Mouse (Mus musculus): ENCODE results near the gene a.

a gene

DNA sequence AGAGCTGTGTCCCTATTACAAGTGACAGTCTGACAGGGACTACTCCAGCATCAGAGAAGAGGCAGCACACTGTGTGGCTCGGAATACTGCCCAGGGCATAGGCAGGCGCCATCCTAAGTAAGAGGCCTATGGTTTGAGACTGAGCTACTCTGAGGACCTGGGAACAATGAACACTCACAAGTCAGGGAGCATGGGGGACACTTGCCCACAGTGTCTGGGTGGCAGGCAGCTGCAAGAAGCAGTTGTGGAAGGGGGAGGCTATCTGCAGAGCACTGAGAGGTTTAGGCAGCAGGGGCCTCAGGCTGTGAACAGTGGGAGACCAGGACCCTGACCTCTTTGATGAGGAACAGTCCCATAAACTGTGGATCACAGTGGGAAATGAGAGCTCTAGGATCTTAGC is 137.1 kb downstream of the a start:
- DNase-seq: peak; percentile 66

DNA sequence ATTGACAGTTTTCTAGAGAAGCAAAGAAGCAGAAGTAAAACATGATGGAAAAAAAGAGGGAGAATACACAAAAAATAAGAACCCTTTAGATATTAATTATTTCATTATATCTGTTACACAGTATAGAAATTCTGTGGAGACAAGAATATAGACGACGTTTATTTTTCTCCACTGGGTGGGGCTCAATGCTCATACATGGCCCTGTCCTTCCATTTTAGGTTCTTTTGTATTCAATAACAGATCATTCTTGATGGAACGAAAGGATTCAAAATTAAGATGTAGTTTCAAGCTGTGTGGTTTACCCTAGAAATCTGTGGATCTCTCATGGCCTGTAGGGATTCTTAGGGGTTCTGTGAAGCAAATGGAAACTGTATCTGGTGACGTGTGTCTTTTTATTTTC is 142.7 kb downstream of the a start:
- DNase-seq: peak; percentile 47

DNA sequence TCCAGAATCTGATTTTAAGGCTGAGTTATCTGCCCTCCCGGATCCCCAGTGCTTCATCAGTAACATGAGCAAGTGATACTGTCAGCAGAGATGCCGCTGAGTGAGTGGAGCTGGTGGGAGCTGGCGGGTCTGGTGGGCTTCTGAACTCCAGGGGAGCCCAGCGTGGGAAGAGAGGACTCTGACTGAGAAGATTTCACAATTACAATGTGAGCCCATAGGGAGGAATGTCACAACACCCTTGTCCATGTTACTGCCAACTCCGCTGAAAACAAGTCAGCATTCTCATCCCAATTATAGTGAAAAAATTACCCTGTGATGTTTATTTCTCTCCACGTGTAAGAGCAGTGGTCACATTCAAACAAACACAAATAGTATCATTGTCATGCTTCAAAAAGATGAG is 144.9 kb downstream of the a start:
- no peak for DNase-seq

DNA sequence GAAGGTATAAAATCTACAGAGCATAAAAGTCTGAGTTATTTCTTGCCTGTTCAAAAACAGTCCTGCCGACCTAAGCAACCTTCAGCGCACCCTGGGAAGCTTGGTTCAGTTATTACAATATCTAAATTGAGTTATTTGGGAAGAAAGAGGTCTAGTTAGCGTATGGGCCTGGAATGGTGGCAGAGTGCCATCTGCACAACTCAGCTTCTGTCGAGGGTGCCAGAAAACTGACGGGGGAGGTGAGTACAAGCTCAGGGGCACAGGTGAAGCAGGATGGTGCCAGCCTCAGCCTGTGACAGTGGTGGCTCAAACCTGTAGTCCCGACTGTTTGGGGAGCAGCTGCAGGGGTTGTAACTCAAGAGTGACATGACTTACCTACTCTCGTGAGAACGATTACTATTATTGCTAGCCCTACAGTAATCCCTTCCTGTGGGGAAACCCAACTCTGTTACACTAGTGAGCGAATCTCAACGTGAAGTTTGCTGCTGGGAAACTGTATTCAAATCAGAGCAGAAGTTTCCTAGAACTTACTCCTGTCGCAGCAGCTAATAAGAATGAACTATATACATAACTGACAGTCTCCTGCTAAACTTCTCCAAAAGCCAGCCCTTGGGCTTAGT is 145.4 kb downstream of the a start:
- DNase-seq: no peak

DNA sequence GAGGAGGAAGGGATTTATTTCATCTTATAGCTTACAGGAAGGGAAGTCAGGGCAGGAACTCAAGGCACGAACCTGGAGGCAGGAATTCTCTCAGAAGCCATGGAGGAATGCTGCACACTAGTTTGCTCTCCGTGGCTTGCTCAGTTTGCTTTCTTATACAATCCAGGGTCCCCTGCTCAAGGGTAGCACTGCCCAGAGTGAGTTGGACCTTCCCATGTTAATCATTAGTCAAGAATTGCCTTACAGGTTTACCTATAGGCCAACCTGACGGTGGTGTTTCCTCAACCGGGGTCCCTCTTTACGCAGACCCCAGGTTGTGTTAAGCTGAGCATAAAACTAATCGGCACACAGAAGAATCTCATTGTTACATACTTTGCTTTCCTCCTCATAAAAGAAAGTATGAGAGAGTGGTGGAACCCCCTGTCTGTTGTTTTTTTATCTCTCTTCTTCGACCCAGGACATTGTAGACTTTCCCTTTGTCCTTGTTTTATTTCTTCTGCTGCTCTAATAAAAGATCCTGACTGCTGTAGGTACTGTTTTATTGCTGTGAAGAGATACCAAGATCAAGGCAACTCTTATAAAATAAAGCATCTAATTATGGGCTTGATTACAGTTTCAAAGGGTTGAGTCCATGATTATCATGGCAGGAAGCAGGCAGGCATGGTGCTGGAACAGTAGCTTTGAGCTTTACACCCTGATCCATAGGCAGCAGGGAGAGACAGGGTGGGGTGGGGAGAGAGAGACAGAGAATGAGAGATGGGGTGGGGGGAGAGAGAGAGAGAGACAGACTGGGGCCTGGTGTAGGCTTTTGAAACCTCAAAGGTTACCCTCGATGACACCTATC is 146.6 kb downstream of the a start:
- DNase-seq: no peak

DNA sequence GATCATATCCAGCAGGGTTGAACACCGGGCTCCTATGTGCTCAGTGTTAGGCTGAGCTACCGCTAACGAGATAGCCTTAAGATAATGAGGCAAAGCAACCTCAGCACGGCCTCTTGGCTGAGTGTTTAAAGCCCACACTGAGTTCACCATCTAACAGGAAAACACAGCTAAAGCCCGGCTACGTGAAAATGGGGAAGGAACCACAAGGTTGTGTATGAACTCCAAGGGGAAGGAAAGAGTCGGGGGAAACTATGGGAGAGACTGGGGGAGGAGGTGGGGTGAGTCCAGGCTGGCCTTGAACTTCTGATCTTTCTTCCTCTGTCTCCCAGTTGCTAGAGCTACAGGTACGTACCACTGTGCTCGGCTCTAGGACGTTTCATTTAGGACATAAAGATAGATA is 150.8 kb downstream of the a start:
- DNase-seq: no peak

DNA sequence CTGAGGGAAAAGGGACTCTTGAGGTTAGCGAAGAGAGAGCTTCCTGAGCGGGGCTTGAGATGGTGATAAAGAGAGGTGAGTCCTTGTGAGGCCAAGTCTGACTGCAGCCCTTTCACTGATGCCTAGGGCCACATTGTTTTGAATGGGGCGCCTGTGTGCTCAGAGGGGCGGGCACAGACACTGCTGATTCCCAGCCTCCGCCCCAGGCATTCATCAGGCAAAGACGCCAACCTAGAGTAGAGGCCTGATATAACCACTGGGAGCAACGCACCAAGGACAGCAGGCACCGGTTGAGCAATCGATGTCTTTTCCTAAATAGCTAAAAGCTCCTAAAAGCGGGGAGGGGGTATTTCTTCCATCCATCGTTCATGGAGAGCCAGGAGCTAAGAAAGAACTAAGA is 151.3 kb downstream of the a start:
- peak; percentile 49 for DNase-seq

DNA sequence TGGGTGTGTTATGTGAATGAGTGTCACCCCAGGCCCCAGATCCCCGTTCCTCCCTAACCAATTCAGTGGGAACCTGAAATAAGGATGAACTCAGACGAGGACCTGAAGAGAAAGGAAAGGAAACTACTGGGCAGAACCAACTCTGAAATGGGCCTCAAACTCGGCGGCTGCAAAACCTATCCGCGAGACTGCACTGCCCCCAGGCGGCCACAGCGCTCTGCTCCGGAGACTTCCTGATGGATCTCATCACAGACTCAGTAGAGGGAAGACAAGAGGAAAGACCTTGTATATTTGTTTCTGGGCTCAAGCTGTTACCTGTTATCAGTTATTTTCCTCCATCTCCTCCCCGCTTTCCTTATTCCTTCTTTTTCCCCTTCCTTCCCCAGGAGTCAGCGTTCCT is 151.9 kb downstream of the a start:
- DNase-seq: peak; percentile 79

DNA sequence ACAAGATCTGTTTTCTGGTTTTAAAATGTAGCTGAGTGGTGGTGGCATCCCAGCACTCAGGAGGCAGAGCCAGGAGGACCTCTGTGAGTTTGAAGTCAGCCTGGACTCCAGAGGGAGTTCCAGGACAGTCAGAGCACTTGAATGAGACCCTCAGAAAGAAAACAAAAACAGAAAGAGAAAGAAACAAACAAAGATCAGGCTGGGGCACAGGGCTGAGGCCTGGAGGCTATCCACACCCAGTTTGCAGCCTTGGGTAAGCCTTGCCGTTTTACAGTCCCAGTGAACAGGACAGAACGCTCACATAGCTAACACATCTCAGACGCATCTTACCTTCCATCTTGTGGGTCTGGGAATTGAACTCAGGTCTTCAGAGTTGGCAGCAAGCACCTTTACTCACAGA is 155.7 kb downstream of the a start:
- no peak for DNase-seq

DNA sequence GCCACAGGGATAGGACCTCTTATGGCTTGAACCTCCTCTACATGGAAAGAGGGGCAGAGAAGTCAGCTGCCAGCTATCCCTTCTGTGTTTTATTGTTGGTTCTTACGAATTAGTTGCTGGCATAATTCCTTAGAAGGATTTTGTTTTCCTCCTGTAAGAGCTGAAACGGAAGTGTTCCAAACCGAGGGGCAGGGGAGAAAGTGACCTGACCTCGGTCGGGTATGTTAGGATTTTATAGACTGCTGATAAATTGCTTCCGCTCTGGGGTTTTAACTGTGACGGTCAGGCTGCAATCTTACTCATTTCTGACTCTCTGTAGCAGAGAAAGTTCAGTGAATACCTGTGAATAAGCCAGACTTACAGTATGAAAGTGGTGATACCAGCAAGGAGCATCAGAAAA is 158.2 kb downstream of the a start:
- no peak for DNase-seq

DNA sequence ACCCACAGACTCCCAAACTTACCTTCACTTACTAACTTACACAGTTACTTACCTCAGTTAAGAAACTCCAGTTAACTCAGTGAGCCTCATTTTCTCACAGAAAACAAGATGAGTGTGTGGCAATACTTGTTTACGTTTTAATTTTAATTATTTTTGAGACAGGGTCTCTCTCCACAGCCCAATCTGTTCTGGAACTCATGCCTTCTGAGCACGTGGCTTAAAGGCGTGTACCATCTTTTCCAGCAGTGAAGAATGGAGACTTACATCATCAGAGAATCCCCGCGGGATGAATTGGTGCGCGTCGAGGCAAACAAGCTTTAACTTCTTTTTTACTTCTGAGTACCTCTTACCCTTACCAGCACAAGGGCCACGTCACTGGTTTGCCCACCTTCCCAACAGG is 158.7 kb downstream of the a start:
- no peak for DNase-seq

DNA sequence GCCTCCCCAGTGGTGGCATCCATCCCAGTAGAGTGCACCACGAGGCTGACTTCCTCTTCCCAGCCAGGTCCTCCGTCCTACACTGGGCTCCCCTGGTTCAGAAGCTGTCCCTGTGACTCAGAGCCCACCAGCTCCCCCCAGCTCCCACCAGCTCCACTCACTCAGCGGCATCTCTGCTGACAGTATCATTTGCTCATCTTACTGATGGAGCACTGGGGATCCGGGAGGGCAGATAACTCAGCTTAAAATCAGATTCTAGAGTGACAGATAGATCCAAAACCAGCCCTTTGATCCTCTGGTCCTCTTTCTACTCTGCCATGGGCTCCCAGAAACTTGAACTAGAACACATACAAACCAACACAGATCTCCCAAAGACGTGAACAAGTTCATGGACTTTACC is 159.4 kb downstream of the a start:
- DNase-seq: no peak

DNA sequence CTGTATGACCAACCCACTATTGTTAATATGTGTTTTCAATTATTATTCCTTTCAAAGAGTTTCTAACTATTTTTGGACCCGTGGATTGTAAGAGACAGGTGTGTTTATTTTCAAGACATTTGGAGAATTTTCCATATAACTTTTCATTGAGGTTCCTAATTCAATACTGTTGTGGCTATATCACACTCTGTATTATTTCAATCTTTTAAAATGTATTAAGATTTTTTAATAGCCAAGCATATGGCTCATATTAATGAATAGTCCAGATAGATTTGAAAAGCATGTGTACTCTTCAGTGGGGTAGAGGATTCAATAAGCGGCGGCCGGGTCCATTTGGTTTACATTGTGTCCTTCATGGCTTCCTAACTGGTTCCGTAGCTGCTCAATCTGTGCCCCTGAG is 168.3 kb downstream of the a start:
- no peak for DNase-seq

DNA sequence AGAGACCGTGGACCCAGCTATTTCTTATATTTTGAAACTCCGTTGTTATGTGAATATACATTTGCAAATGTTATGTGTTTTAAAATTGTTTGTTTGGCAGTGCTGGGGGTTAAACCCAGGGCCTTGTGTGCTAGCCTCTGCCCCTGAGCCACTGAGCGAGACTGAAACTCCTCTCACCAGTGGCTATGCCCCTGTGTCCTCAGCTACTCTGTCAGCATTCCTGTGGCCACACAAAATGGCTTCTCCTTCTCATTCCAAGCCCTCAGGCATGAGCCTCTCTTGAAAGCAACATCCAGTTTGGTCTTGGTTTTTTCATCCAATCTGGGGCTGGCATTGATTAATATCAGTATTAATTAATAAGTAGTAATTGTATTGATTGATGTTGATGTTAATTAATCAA is 168.7 kb downstream of the a start:
- no peak for DNase-seq

DNA sequence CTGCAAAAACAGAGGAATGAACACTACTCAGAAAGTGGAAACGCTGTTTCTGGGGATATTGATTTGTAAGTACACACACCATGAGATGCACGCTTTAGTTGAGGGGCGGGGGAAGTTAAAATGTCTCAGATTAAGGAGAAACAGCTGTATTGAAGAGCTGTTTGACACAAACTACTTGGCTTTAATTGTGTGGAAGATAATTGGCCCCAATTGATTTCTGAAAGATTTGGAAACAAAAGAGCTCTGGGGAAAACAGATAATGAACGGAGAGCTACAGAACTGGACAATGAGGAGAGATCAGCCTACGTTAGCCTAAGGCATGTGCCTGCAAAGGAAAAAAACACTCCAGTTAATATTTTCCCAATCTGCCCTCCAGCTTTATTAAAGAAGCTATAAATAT is 172.0 kb downstream of the a start:
- peak; percentile 81 for DNase-seq

DNA sequence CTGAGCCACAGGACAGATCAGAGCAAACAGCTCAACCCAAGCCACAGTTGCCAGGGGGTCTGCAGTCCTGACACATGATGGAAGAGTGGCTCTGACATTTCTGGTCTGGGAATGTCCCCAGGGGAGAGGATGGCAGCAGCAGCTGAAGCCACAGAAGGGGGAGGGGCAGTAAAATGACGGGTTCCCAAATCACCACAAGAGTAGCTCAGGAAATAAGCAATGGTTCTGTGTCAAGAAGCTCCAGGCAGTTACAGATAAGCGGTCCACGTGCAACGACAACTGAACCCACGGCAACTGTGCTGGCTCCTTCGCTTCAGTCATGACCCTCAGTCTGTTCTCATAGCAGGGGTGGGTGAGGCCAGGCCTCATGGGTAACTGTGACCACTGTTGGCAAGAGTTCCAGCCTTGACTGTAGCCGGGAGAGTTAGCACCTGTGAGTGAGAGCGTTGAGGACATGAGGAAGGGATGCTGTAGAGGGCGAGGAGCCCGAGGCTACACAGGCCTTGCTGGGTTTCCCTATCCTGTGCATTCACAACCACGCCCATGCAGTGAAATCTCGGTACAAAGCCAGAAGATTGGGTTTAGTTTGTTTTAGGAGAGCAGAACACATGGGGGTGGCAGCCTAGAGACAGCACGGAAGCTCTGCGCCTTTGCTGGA is 178.7 kb downstream of the a start:
- peak; percentile 86 for DNase-seq

DNA sequence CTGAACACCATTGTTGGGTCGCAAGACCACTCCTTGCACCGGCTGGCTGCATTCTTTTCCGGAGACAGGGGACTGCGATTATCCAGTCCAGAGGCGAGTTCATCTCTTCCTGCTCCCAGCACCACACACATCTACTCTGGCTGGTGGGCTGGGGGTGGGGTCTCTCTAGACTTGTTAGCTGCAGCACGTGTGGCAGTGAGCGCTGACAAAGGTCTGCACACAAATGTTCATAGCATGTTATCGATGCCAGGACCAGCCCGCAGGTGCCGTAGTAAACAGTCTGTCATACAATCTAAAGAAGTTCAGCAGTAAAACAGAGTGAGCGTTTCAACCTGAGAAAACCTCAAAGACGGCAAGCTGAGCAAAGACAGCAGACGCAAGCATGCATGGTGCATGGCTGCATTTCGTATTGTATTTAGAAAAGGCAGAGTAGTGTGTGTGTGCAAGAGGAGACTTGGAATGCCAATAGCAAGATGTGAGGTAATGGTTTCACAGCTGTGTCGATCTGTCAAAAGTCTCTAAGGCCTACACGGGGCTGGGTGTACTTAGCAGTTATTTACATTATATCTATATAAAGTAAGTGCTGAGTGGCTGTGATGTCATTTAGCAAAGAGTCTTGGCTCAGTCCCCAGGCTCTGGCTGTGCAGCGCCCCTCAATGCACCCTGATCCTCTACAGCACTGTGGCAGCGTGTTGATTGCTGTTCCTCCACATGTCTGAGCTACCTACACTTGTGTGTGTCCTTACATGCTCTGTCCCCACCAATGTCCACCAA is 180.9 kb downstream of the a start:
- no peak for DNase-seq

DNA sequence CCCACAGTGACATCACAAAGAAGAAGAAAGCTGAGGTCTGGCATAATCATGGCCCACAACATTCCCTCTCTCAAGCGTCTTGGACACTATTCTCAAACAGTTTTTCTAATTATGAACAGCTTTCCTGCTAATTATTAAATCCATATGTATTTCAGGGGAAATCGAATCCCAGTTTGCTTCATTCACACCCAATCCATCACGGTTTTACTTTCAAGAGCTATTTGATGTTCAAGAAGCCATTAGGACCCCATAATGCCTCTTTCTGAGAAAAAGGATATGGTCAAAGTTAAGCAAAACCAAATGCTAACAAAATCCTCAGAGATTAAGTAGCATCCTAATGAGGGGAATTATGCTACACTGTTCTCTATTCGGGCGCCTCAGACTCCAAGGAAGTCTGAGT is 181.8 kb downstream of the a start:
- DNase-seq: no peak

DNA sequence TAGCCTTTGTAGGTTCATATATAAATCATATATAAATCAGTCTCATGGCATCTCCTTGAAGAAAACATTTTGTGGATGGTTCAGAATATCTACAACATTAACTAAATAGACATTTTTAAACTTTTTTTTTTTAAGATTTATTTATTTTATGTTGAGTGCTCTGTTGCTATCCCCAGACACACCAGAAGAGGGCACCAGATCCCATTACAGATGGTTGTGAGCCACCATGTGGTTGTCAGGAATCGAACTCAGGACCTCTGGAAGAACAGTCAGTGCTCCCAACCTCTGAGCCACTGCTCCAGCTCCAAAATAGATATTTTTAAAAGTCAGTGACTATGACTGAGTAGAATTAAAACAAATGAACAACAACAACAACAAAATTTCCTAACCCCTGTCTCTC is 195.4 kb downstream of the a start:
- no peak for DNase-seq

DNA sequence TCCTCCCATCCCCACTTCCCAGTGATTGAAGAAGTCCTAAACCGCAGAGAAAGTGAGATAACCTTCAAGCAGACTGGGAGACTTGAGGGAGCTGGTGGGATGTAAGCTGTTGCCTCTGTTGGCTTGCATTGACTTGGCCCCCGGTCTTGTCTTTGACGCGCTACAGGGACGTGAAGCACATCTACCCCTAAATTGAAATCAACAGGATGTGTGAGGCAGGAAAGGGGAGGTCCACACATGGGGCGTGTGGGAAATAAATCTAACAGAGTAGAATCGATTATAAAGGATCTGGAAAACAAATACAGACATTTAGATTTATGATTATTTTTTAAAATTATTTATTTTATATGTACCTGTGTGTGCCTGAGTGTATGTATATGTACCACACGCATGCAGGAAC is 200.2 kb downstream of the a start:
- DNase-seq: no peak

DNA sequence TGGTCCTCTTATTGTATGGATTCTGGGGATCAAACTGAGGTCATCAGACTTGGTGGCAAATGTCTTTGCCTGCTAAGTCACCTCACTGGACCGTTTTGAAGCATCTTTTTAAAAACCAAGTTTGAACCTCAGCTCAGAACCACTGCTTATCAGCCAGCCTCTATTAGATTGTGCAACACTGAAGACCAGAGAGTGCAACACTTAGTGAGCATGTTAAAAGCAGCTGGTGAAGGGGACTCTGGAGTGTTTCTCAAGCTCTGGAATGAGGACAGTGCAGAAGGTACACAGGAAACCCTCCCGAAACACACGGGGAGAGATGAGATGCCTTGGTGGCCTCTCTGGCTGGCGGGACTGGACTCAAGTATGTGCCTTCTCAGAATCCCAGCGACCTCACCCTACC is 200.9 kb downstream of the a start:
- no peak for DNase-seq

DNA sequence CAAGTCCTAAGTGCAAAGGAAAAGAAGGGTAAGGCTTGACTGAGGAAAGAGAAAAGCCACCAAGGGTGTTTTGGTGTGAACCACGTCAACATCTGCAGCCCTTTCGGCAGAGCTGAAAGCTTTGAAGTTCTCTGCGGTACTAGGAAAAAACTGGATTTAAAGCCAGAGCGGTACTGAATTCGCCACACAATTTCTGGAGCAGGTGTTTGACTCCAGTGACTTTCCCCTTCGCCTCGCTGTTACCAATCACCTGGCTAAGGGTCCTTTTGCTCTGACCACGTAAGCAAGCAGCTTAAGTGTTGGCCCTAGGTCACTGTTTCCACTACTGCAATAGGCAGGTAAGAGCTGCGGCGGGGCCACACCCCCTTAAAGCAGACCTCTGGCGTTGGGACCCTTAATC is 214.3 kb downstream of the a start:
- no peak for DNase-seq

DNA sequence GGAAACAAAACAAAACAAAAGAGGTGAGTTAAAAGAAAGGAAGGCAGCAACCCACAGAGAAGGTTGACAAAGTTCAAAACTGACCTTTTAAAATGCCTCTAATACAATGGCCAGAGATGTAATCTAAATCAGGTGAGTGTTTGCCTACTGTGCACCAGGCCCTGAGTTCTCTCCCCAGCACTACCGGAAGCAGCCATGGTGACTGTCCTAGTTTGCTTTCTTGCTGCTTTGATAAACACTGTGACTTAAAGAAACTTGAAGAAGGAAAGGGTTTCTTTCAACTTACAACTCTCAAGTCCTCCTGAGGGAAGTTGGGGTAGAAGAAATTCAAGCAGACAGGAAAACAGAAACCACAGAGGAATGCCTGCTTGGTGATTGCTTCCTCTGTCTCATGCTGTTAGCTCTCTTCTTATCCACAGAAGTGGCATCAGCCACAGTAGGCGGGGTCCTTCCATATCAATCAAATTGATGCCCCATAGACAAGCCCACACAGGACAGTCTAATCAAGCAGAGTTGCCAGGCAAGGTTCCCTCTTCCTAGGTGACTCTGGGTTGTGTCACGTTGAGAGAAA is 220.0 kb downstream of the a start:
- DNase-seq: no peak

Data from retina, postnatal 1 day (tissue).